Mouse (Mus musculus) subcutaneous adipose tissue, adult 2 months (tissue): ENCODE measurements around the gene Klc2. TPM values are rescaled to one million over a fixed set of nuclear protein-coding genes. Genes with fewer than 3 reads are reported as not detected.

Experiments
- polyA plus RNA-seq: library from polyadenylated mRNA; depleted of rRNA; stranded (reverse); fragments of >200 nt; gene quantifications from 2 replicates; pipeline ENCODE4 v1.2.3, GENCODE M21; 2012; ENCODE audit warnings: low replicate concordance; rRNA removed

Klc2 gene
- polyA plus RNA-seq: 29.8 and 50.9 TPM in 2 replicates

GRCm38 (mm10) chr19:5118384-5118698 is at the start of gene Klc2:
Klc2 (minus strand) TSS chr19:5118560.

GRCm38 (mm10) chr19:5106731-5107191 is 11.6 kb downstream of the Klc2 start, which contains the start of gene Rab1b:
Rab1b (minus strand) TSS chr19:5107072.

GRCm38 (mm10) chr19:5098363-5099143 is 19.8 kb downstream of the Klc2 start, which contains the start of gene Cnih2:
Cnih2 (minus strand) TSS chr19:5098521.

GRCm38 (mm10) chr19:5087884-5088728 is 30.3 kb downstream of the Klc2 start, which contains the start of gene Yif1a:
Yif1a (plus strand) TSS chr19:5088538.

GRCm38 (mm10) chr19:5085145-5085863 is 33.1 kb downstream of the Klc2 start, which contains the start of gene Tmem151a:
Tmem151a (minus strand) TSS chr19:5085531.

GRCm38 (mm10) chr19:5067867-5068569 is 50.3 kb downstream of the Klc2 start, which contains the start of gene Cd248:
Cd248 (plus strand) TSS chr19:5068078.

Other genes starting within 250 kb of the Klc2 start
- gene Actn3, start 240.7 kb downstream of the Klc2 start, polyA plus RNA-seq: 1.5 and 1.6 TPM in 2 replicates
- gene Zdhhc24, start 239.9 kb downstream of the Klc2 start, polyA plus RNA-seq: 28.3 and 28.8 TPM in 2 replicates
- 4.1 and 7.4 TPM in 2 replicates for gene Bbs1, start 211.9 kb downstream of the Klc2 start, polyA plus RNA-seq
- 75.1 and 132 TPM in 2 replicates for gene Dpp3, start 190.3 kb downstream of the Klc2 start, polyA plus RNA-seq
- gene Peli3, start 175.4 kb downstream of the Klc2 start, polyA plus RNA-seq: 5.9 and 11.0 TPM in 2 replicates
- gene Mrpl11, start 156.4 kb downstream of the Klc2 start, polyA plus RNA-seq: 32.2 and 40.6 TPM in 2 replicates
- gene Npas4, start 128.2 kb downstream of the Klc2 start, polyA plus RNA-seq: 1.3 and 12.3 TPM in 2 replicates
- gene Slc29a2, start 94.7 kb downstream of the Klc2 start, polyA plus RNA-seq: 6.3 and 23.7 TPM in 2 replicates
- 47.3 and 48.9 TPM in 2 replicates for gene B4gat1, start 79.7 kb downstream of the Klc2 start, polyA plus RNA-seq
- 0.40 and 0.49 TPM in 2 replicates for gene AC124502.3, start 79.7 kb downstream of the Klc2 start, polyA plus RNA-seq
- gene Brms1, start 77.2 kb downstream of the Klc2 start, polyA plus RNA-seq: 30.7 and 31.8 TPM in 2 replicates
- 7.9 and 14.8 TPM in 2 replicates for gene Rin1, start 68.1 kb downstream of the Klc2 start, polyA plus RNA-seq
- 89.6 and 139 TPM in 2 replicates for gene Cd248, start 50.5 kb downstream of the Klc2 start, polyA plus RNA-seq
- gene Tmem151a, start 33.0 kb downstream of the Klc2 start, polyA plus RNA-seq: 2.0 and 9.4 TPM in 2 replicates
- gene Yif1a, start 30.0 kb downstream of the Klc2 start, polyA plus RNA-seq: 187 and 209 TPM in 2 replicates
- 0.57 and 4.0 TPM in 2 replicates for gene Cnih2, start 20.0 kb downstream of the Klc2 start, polyA plus RNA-seq
- 251 and 376 TPM in 2 replicates for gene Rab1b, start 11.5 kb downstream of the Klc2 start, polyA plus RNA-seq
- 23.2 and 41.8 TPM in 2 replicates for gene Pacs1, start 154.6 kb upstream of the Klc2 start, polyA plus RNA-seq
- gene Sf3b2, start 176.9 kb upstream of the Klc2 start, polyA plus RNA-seq: 65.2 and 132 TPM in 2 replicates
- 0.06 TPM in 1 of 2 replicates, not detected in the other for gene Gal3st3, start 179.8 kb upstream of the Klc2 start, polyA plus RNA-seq
- gene Catsper1, start 217.2 kb upstream of the Klc2 start, polyA plus RNA-seq: not detected in 2 replicates
- 1.9 and 2.5 TPM in 2 replicates for gene Cst6, start 231.0 kb upstream of the Klc2 start, polyA plus RNA-seq
- gene Eif1ad, start 248.2 kb upstream of the Klc2 start, polyA plus RNA-seq: 17.1 and 26.5 TPM in 2 replicates
- 111 and 157 TPM in 2 replicates for gene Banf1, start 248.6 kb upstream of the Klc2 start, polyA plus RNA-seq